Mouse (Mus musculus): ENCODE data around the gene Olfr1241. TPM values are rescaled to one million over a fixed set of nuclear protein-coding genes. Genes with fewer than 3 reads are reported as not detected.

Olfr1241 gene
- polyA plus RNA-seq (2014; fragmentation: Nextera tagmentation; extraction: Ambion mirVana): not detected in 2 replicates

GRCm38 (mm10) chr2:89487026-89487425 is at the start of gene Olfr1241:
Olfr1241 (minus strand) TSS chr2:89487126.
- Histone ChIP-seq H3K4me3 (replicated peaks; ENCODE audit: low read length) (no peak within 1 kb of the TSS), H3K27me3 (ENCODE audit: control insufficient read depth, insufficient read depth, low read length) (no peaks in the 10 kb centered on the region), H3K4me1 (replicated peaks; ENCODE audit: control insufficient read depth, insufficient read depth, low read length) (no peaks in the 10 kb centered on the region), H3K27ac (no peak within 1 kb of the TSS), H3K4me2 (replicated peaks) (no peak within 1 kb of the TSS), H3K36me3 (replicated peaks; ENCODE audit: control insufficient read depth, insufficient read depth) (no peaks in the 10 kb centered on the region), H3K9ac (no peak within 1 kb of the TSS), H3K9me3 (ENCODE audit: control insufficient read depth, low read length) (no peaks in the 10 kb centered on the region)
- no peak for ATAC-seq (ENCODE audit: low FRiP score)
- DNase-seq (ENCODE audit: low spot score): no peak

- Histone ChIP-seq H3K27ac (no peak within 1 kb of the TSS), H3K36me3 (replicated peaks; ENCODE audit: control insufficient read depth, insufficient read depth) (no peaks in the 10 kb centered on the region), H3K27me3 (ENCODE audit: control insufficient read depth, insufficient read depth, low read length) (no peaks in the 10 kb centered on the region), H3K4me2 (replicated peaks) (no peak within 1 kb of the TSS), H3K4me3 (replicated peaks; ENCODE audit: low read length) (no peak within 1 kb of the TSS), H3K4me1 (replicated peaks; ENCODE audit: control insufficient read depth, insufficient read depth, low read length) (no peaks in the 10 kb centered on the region), H3K9me3 (ENCODE audit: control insufficient read depth, low read length) (no peaks in the 10 kb centered on the region), H3K9ac (no peak within 1 kb of the TSS)
- WGBS: 94% methylated on average over 1 of the region's 1 CpGs
- DNase-seq (ENCODE audit: low spot score): no peak
- ATAC-seq (ENCODE audit: low FRiP score): no peak
These were observed 44.5 kb upstream of the Olfr1241 start, which contains the start of gene Olfr1243 for GRCm38 (mm10) chr2:89531387-89531786. Olfr1243 (minus strand) TSS chr2:89531487.

- WGBS: 84% methylated on average over 1 of the region's 1 CpGs
- no peak within 1 kb of the TSS for H3K9ac ChIP-seq
- no peak for DNase-seq (ENCODE audit: low spot score)
- no peaks in the 10 kb centered on the region for H3K9me3 ChIP-seq (ENCODE audit: control insufficient read depth, low read length)
- H3K4me1 ChIP-seq (replicated peaks; ENCODE audit: control insufficient read depth, insufficient read depth, low read length): no peaks in the 10 kb centered on the region
- no peak within 1 kb of the TSS for H3K4me2 ChIP-seq (replicated peaks)
- ATAC-seq (ENCODE audit: low FRiP score): no peak
- no peak within 1 kb of the TSS for H3K4me3 ChIP-seq (replicated peaks; ENCODE audit: low read length)
- no peak within 1 kb of the TSS for H3K27ac ChIP-seq
- no peaks in the 10 kb centered on the region for H3K27me3 ChIP-seq (ENCODE audit: control insufficient read depth, insufficient read depth, low read length)
- no peaks in the 10 kb centered on the region for H3K36me3 ChIP-seq (replicated peaks; ENCODE audit: control insufficient read depth, insufficient read depth)
These were observed 11.3 kb upstream of the Olfr1241 start, which contains the start of gene Olfr1242 for GRCm38 (mm10) chr2:89498235-89498634. Olfr1242 (minus strand) TSS chr2:89498335.

GRCm38 (mm10) chr2:89442900-89443299 is 44.0 kb downstream of the Olfr1241 start, which contains the start of gene Olfr1240:
Olfr1240 (minus strand) TSS chr2:89443000.
- Histone ChIP-seq H3K9me3 (ENCODE audit: control insufficient read depth, low read length) (no peaks in the 10 kb centered on the region), H3K27ac (no peak within 1 kb of the TSS), H3K4me1 (replicated peaks; ENCODE audit: control insufficient read depth, insufficient read depth, low read length) (no peaks in the 10 kb centered on the region), H3K27me3 (ENCODE audit: control insufficient read depth, insufficient read depth, low read length) (no peaks in the 10 kb centered on the region), H3K36me3 (replicated peaks; ENCODE audit: control insufficient read depth, insufficient read depth) (no peaks in the 10 kb centered on the region), H3K4me2 (replicated peaks) (no peak within 1 kb of the TSS), H3K9ac (no peak within 1 kb of the TSS), H3K4me3 (replicated peaks; ENCODE audit: low read length) (no peak within 1 kb of the TSS)
- no peak for DNase-seq (ENCODE audit: low spot score)
- no peak for ATAC-seq (ENCODE audit: low FRiP score)
- 92% methylated on average over 3 of the region's 3 CpGs for WGBS

Other genes with a start within 250 kb of the Olfr1241 start
- not detected in 2 replicates for gene Olfr1228, start 233.1 kb downstream of the Olfr1241 start, polyA plus RNA-seq (2014; fragmentation: Nextera tagmentation; extraction: Ambion mirVana)
- gene Olfr1229, start 199.1 kb downstream of the Olfr1241 start, polyA plus RNA-seq (2014; fragmentation: Nextera tagmentation; extraction: Ambion mirVana): not detected in 2 replicates
- gene Olfr1230, start 189.9 kb downstream of the Olfr1241 start, polyA plus RNA-seq (2014; fragmentation: Nextera tagmentation; extraction: Ambion mirVana): not detected in 2 replicates
- not detected in 2 replicates for gene Olfr1231, start 180.1 kb downstream of the Olfr1241 start, polyA plus RNA-seq (2014; fragmentation: Nextera tagmentation; extraction: Ambion mirVana)
- gene Olfr1232, start 157.5 kb downstream of the Olfr1241 start, polyA plus RNA-seq (2014; fragmentation: Nextera tagmentation; extraction: Ambion mirVana): not detected in 2 replicates
- not detected in 2 replicates for gene Olfr1233, start 144.7 kb downstream of the Olfr1241 start, polyA plus RNA-seq (2014; fragmentation: Nextera tagmentation; extraction: Ambion mirVana)
- gene Olfr1234, start 122.3 kb downstream of the Olfr1241 start, polyA plus RNA-seq (2014; fragmentation: Nextera tagmentation; extraction: Ambion mirVana): not detected in 2 replicates
- not detected in 2 replicates for gene Olfr1238, start 77.5 kb downstream of the Olfr1241 start, polyA plus RNA-seq (2014; fragmentation: Nextera tagmentation; extraction: Ambion mirVana)
- gene Olfr1239, start 66.7 kb downstream of the Olfr1241 start, polyA plus RNA-seq (2014; fragmentation: Nextera tagmentation; extraction: Ambion mirVana): not detected in 2 replicates
- gene Olfr1240, start 44.1 kb downstream of the Olfr1241 start, polyA plus RNA-seq (2014; fragmentation: Nextera tagmentation; extraction: Ambion mirVana): not detected in 2 replicates
- not detected in 2 replicates for gene Olfr1242, start 11.2 kb upstream of the Olfr1241 start, polyA plus RNA-seq (2014; fragmentation: Nextera tagmentation; extraction: Ambion mirVana)
- gene Olfr1243, start 44.4 kb upstream of the Olfr1241 start, polyA plus RNA-seq (2014; fragmentation: Nextera tagmentation; extraction: Ambion mirVana): not detected in 2 replicates
- not detected in 2 replicates for gene Olfr1245, start 91.3 kb upstream of the Olfr1241 start, polyA plus RNA-seq (2014; fragmentation: Nextera tagmentation; extraction: Ambion mirVana)
- not detected in 2 replicates for gene Olfr1246, start 106.0 kb upstream of the Olfr1241 start, polyA plus RNA-seq (2014; fragmentation: Nextera tagmentation; extraction: Ambion mirVana)
- 0.04 TPM in 1 of 2 replicates, not detected in the other for gene Olfr1247, start 127.0 kb upstream of the Olfr1241 start, polyA plus RNA-seq (2014; fragmentation: Nextera tagmentation; extraction: Ambion mirVana)
- gene Olfr1248, start 131.1 kb upstream of the Olfr1241 start, polyA plus RNA-seq (2014; fragmentation: Nextera tagmentation; extraction: Ambion mirVana): not detected in 2 replicates
- not detected in 2 replicates for gene Olfr1249, start 147.9 kb upstream of the Olfr1241 start, polyA plus RNA-seq (2014; fragmentation: Nextera tagmentation; extraction: Ambion mirVana)
- not detected in 2 replicates for gene Olfr1250, start 174.3 kb upstream of the Olfr1241 start, polyA plus RNA-seq (2014; fragmentation: Nextera tagmentation; extraction: Ambion mirVana)
- not detected in 2 replicates for gene Olfr1251, start 184.8 kb upstream of the Olfr1241 start, polyA plus RNA-seq (2014; fragmentation: Nextera tagmentation; extraction: Ambion mirVana)
- not detected in 2 replicates for gene Olfr1252, start 237.9 kb upstream of the Olfr1241 start, polyA plus RNA-seq (2014; fragmentation: Nextera tagmentation; extraction: Ambion mirVana)